Mouse (Mus musculus) brain, embryonic 14.5 days (tissue): ENCODE data around the gene Gm10471. TPM values are rescaled to one million over a fixed set of nuclear protein-coding genes. Genes with fewer than 3 reads are reported as not detected.
"Not testable (repeated sequence)": the region's sequence is repeated elsewhere in the genome, so short reads cannot be mapped to it uniquely, and the experiment has no call there.

ENCODE experiments used
- DNase-seq: peaks from one replicate; pipeline ENCODE4 v3.0.0-alpha.2; 2011; ENCODE audit warnings: low read depth
- CTCF ChIP-seq: fragments of 200-500 bp; IDR thresholded peaks from 2 replicates; pipeline ENCODE4 v1.5.1; 2012; ENCODE audit warnings: inconsistent platforms, mild to moderate bottlenecking, moderate library complexity, borderline replicate concordance; ENCODE audit not compliant: insufficient read depth, insufficient read length; ENCODE audit errors: extremely low read depth
- POLR2A ChIP-seq: fragments of 200-500 bp; IDR thresholded peaks from 2 replicates; pipeline ENCODE4 v1.6.1; 2012; ENCODE audit warnings: mild to moderate bottlenecking, inconsistent platforms, borderline replicate concordance; ENCODE audit not compliant: poor library complexity, insufficient read depth, insufficient read length, severe bottlenecking; ENCODE audit errors: extremely low read depth
- polyA plus RNA-seq: library from polyadenylated mRNA; depleted of rRNA; stranded (reverse); fragments of >200 nt; gene quantifications from 2 replicates; pipeline ENCODE4 v1.2.3, GENCODE M21; 2012; rRNA removed

Gene Gm10471
- polyA plus RNA-seq = not detected in 2 replicates

- DNase-seq = not testable (repeated sequence)
These were observed at the start of gene Gm10471 for GRCm38 (mm10) chr5:26089191-26089590. TSS of gene Gm10471 (minus strand) at chr5:26089291.

DNA sequence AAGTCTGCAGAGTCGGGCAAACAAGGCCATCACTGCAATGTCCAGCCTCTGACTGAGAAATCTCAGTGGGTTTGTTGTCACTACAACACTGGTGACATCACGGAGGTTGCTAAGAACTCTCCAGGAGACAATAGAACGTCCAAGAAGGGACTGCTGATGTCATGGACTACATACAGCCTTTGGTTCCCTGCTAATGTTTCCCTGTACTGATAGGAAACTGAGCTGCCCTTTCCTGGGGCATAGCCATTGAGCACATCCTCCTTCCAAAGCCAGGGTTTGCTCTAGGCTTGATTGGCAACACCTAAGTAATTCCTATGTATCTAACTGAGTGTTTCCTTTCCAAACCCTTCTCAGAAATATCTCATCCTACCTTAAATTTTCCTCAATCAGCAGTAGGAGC is 32.2 kb upstream of the Gm10471 start, which contains the start of gene Gm10220:
Gene Gm10220, minus strand, starts transcription at position 101 of the 400 bp plus-strand sequence.
- DNase-seq = not testable (repeated sequence)

GRCm38 (mm10) chr5:26105262-26105661 is 16.2 kb upstream of the Gm10471 start, which contains the start of gene 5031410I06Rik:
TSS of gene 5031410I06Rik (minus strand) at chr5:26105362.
- not testable (repeated sequence) for DNase-seq

GRCm38 (mm10) chr5:26079023-26079422 is 10.1 kb downstream of the Gm10471 start:
- not testable (repeated sequence) for DNase-seq

- TF ChIP-seq POLR2A = no peak
- TF ChIP-seq CTCF = no peak
- DNase-seq = no peak
These were observed 18.4 kb downstream of the Gm10471 start for GRCm38 (mm10) chr5:26070716-26071115.

GRCm38 (mm10) chr5:26058481-26058880 is 30.6 kb downstream of the Gm10471 start, which contains the start of gene Gm7347:
TSS of gene Gm7347 (minus strand) at chr5:26058581.
- not testable (repeated sequence) for DNase-seq

- DNase-seq = not testable (repeated sequence)
These were observed 49.6 kb downstream of the Gm10471 start, which contains the start of gene Speer4a for GRCm38 (mm10) chr5:26039458-26039857. TSS of gene Speer4a (minus strand) at chr5:26039558.

Other genes with a start within 250 kb of the Gm10471 start
- not detected in 2 replicates for gene Gm21663, start 146.9 kb downstream of the Gm10471 start, polyA plus RNA-seq
- not detected in 2 replicates for gene Gm21671, start 134.9 kb downstream of the Gm10471 start, polyA plus RNA-seq
- gene Gm21680, start 116.6 kb downstream of the Gm10471 start, polyA plus RNA-seq = not detected in 2 replicates
- not detected in 2 replicates for gene Gm21698, start 100.6 kb downstream of the Gm10471 start, polyA plus RNA-seq
- not detected in 2 replicates for gene Gm1979, start 84.5 kb downstream of the Gm10471 start, polyA plus RNA-seq
- not detected in 2 replicates for gene Gm5862, start 66.4 kb downstream of the Gm10471 start, polyA plus RNA-seq
- gene Speer4a, start 49.7 kb downstream of the Gm10471 start, polyA plus RNA-seq = 0.04 TPM in 1 of 2 replicates, not detected in the other
- not detected in 2 replicates for gene Gm7347, start 30.7 kb downstream of the Gm10471 start, polyA plus RNA-seq
- not detected in 2 replicates for gene 5031410I06Rik, start 16.1 kb upstream of the Gm10471 start, polyA plus RNA-seq
- gene Gm10220, start 32.1 kb upstream of the Gm10471 start, polyA plus RNA-seq = not detected in 2 replicates
- gene Gm7361, start 168.4 kb upstream of the Gm10471 start, polyA plus RNA-seq = 0.57 and 0.71 TPM in 2 replicates